Mouse (Mus musculus) gastrocnemius, adult 2 months (tissue): ENCODE data around the gene 2410004B18Rik. TPM values are rescaled to one million over a fixed set of nuclear protein-coding genes. Genes with fewer than 3 reads are reported as not detected.
A peak's percentile ranks its signal among the peaks of the same experiment; 100 is the strongest.
"Not testable (repeated sequence)": the region's sequence is repeated elsewhere in the genome, so short reads cannot be mapped to it uniquely, and the experiment has no call there.

Source experiments
- DNase-seq: peaks from one replicate; pipeline ENCODE4 v3.0.0; 2022
- H3K27ac ChIP-seq: fragments of 200-600 bp; 2 replicates; pipeline ENCODE4 v1.8.1; 2022; ENCODE audit warnings: mild to moderate bottlenecking
- H3K4me3 ChIP-seq: fragments of 200-600 bp; 2 replicates; pipeline ENCODE4 v1.8.1; 2022; ENCODE audit warnings: mild to moderate bottlenecking, moderate library complexity
- CTCF ChIP-seq: fragments of 200-600 bp; IDR thresholded peaks from 2 replicates; pipeline ENCODE4 v1.8.1; 2022; ENCODE audit warnings: antibody characterized with exemption, mild to moderate bottlenecking, moderate library complexity
- intact Hi-C: fragments of 180-260 bp; cut with DNase I; formaldehyde crosslinking; loops from one replicate; pipeline ENCODE4 v1.15.1; 2025
- long read RNA-seq, 2 experiments: library from polyadenylated mRNA; stranded (forward); transcript quantifications; one replicate each; pipeline ENCODE4 v2.0.0; 2021
- total RNA-seq, 2 experiments: library from RNA; stranded (reverse); gene quantifications; 2 replicates each; pipeline ENCODE4 v1.2.3; 2021

The 2410004B18Rik gene
- 10 to 100 TPM; 18.2 to 19.6 TPM for total RNA-seq
- long read RNA-seq, experiment 1, transcript 2410004B18Rik-201 (3 exons, 1,547 nt): major isoform, 30 of 36 reads
- long read RNA-seq, experiment 1, partial matches to known transcripts: 1 of 36 reads
- long read RNA-seq, experiment 1, other reads (novel, unspliced or antisense): 2 of 36 reads
- long read RNA-seq, experiment 2, transcript 2410004B18Rik-207 (3 exons, 724 nt): minor isoform, 6 of 37 reads
- long read RNA-seq, experiment 2, transcript 2410004B18Rik-201 (3 exons, 1,547 nt): major isoform, 26 of 37 reads
- long read RNA-seq, experiment 2, partial matches to known transcripts: 2 of 37 reads
- long read RNA-seq, experiment 2, other reads (novel, unspliced or antisense): 2 of 37 reads

DNA sequence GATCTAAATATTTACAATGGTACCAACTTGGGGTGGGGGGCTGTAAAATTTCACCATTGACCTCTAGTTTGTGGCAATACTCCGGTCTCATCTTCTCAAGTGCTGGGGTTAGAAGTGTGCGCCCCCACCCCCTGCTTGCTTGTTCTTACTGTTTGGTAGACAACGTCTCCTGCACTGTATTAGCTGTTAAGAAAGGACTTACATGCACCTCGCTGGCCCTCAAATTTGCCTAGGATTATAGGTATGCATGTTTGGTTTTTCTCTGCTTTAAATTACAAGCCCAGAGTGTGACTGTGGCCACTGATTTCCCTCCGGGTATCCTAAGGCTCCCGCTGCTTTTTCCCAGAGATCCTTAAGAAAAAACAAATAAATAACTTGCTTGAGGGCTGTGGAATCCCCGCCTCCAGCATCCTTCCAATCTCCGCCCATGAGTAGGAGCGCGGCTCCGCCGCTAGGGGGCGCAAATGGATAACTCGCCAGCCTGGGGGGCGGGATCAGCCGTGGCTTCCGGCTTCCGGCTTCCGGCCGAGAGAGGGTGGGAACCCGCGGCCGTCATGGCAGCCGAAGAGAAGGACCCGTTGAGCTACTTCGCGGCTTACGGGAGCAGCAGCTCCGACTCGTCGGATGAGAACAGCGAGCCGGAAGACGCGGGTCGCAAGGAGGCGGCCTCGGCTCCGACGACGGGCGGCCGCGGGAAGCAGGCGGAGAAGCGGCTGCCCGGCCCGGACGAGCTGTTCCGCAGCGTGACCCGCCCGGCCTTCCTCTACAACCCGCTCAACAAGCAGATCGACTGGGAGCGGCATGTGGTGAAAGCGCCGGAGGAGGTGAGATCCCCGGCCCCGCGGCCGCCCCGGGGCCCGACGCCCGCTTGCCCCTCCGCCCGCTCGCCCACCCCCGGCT is at the start of gene 2410004B18Rik:
2410004B18Rik (plus strand) TSS at position 510 of the 900 bp plus-strand sequence.
- intact Hi-C loops: loop anchor here (5.0 to 10.0 kb wide), 3 partner anchors 50 to 1733 kb away; partner anchors contain the start of genes Lmo4 and Syde2
- Histone ChIP-seq H3K27ac (peak within 1 kb of the TSS; percentile 92), H3K4me3 (peak within 1 kb of the TSS; percentile 92)
- peak; percentile 93 for DNase-seq
- TF ChIP-seq CTCF: 0 out of 2 replicates have a peak, but pooled peaks have one; percentile 99

DNA sequence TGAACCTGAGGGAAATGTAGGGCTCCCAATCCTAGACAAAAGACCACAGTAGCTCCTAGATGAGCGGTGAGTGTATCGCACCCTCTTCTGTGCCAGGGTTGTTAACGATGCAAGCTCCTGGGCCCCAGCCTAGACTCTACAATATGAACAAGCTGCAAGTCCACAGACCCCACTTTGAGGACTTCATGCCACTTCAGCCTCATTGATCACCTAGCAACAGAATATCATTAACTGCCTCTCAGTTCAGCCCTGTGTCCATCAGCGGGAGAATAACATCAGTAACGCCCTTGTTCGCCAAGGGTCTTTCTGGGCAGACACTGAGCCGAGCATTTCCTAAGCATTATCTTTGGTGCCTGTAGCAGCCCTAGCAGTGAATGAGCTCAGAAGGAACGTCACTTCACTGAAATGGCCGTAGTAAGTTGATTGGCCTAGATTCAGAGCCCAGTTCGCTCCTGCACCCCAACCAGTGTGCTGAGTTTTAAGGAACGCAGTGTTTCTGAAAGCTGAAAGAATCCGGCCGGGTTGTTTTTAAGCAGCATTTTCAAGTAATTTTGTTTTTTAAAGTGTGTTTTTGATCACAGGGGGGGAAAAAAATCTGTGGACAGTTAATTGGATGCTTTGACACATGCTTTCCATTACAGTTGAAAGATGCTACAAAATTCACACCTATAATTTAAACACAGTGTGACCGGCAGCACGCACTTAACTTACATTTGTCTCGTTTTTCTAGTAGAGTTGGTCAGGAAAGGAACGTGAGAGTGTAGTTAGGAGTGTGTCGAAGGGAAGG is 47.3 kb upstream of the 2410004B18Rik start:
- no peak for DNase-seq
- H3K4me3 ChIP-seq: no peak overlapping the region
- intact Hi-C loops: no loop called here
- no peak for TF ChIP-seq CTCF
- H3K27ac ChIP-seq: no peak overlapping the region

DNA sequence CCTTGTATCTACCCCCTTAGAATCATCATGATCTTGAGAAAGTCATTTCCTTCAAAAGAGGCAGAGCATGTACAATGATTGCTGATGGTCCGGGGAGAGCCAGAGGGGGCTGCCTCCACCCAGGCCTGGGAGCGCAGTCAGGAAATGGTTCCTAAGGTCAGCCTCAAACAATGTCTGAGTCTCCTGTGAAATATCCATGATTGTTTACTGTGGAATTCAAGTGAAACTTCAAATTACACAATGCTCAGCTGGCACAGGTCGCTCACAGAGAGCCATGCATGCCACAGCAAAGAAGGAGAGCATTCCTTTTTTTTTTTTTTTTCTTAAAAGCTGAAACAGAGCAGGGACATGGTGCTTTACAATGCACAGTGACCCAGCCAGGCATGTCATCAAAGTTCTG is 45.4 kb upstream of the 2410004B18Rik start:
- no peak overlapping the region for H3K4me3 ChIP-seq
- intact Hi-C loops: no loop called here
- H3K27ac ChIP-seq: no peak overlapping the region
- no peak for TF ChIP-seq CTCF
- no peak for DNase-seq

- Histone ChIP-seq H3K27ac (no peak overlapping the region), H3K4me3 (no peak overlapping the region)
- intact Hi-C loops: no loop called here
- TF ChIP-seq CTCF: no peak
- no peak for DNase-seq
Observed at GRCm38 (mm10) chr3:145894131-145894530, 43.7 kb upstream of the 2410004B18Rik start.

- DNase-seq: peak; percentile 89
- intact Hi-C loops: no loop called here
- H3K4me3 ChIP-seq: no peak overlapping the region
- H3K27ac ChIP-seq: peak overlapping the region; percentile 86
- no peak for TF ChIP-seq CTCF
Observed at GRCm38 (mm10) chr3:145897749-145898148, 40.1 kb upstream of the 2410004B18Rik start.

DNA sequence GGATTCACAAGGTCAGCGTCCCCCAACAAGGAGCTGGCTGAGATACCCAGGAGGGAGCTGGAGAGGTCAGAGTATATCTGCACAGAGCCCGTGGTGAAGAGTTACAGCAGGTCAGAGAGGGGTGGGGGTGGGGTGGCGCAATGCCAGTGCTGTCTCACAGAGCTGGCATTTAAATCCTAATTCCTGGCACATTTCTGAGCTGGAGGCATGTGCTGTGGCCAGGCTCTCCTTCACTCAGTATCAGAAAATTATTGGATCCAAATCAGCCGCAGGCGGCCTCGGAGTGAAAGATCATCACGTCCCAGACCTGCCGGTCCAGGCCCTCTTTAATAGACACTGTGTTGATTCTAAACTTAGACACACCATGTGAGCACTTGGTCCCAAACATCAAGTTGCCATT is 38.0 kb upstream of the 2410004B18Rik start:
- H3K27ac ChIP-seq: peak overlapping the region; percentile 86
- intact Hi-C loops: loop anchor here (5.0 to 10.0 kb wide), 2 partner anchors 145 to 253 kb away; partner anchors contain the start of genes Ccn1 and Ddah1
- no peak overlapping the region for H3K4me3 ChIP-seq
- no peak for TF ChIP-seq CTCF
- DNase-seq: peak; percentile 77

- no peak overlapping the region for H3K4me3 ChIP-seq
- intact Hi-C loops: loop anchor here (5.0 to 10.0 kb wide), 2 partner anchors 149 to 256 kb away; partner anchors contain the start of genes Ccn1 and Ddah1
- TF ChIP-seq CTCF: no peak
- no peak for DNase-seq
- no peak overlapping the region for H3K27ac ChIP-seq
Observed at GRCm38 (mm10) chr3:145903530-145903929, 34.3 kb upstream of the 2410004B18Rik start.

GRCm38 (mm10) chr3:145904850-145905776 is 32.7 kb upstream of the 2410004B18Rik start:
- peak overlapping the region; percentile 46 for H3K27ac ChIP-seq
- peak; percentile 75 for TF ChIP-seq CTCF
- peak; percentile 71 for DNase-seq
- peak overlapping the region; percentile 51 for H3K4me3 ChIP-seq
- intact Hi-C loops: loop anchor here (1.0 to 10.0 kb wide), 4 partner anchors 47 to 258 kb away; partner anchors contain the start of genes Ccn1 and Ddah1

DNA sequence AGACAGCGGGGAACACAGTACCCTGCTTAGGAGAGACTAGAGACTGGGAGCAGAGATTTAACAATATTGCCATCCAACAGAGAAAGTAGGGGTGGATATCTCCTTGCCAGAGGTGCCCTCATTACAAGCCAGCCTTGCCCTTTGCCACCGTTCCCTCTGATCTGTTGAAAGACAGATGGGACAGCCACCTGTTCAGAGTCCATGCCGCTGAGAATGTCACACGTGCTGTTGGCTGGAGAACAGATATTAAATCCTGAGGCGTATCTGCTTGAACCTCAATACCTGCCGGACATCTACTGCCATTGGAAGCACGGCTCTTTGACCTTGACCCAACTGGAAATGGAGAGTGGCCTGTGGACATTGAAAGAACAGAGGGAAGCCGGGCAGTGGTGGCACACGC is 31.2 kb upstream of the 2410004B18Rik start:
- intact Hi-C loops: loop anchor here (2.0 to 10.0 kb wide), 3 partner anchors 152 to 324 kb away; partner anchors contain the start of gene Ddah1
- Histone ChIP-seq H3K4me3 (no peak overlapping the region), H3K27ac (no peak overlapping the region)
- no peak for DNase-seq
- TF ChIP-seq CTCF: no peak

GRCm38 (mm10) chr3:145912512-145912911 is 25.3 kb upstream of the 2410004B18Rik start:
- intact Hi-C loops: no loop called here
- DNase-seq: no peak
- no peak for TF ChIP-seq CTCF
- Histone ChIP-seq H3K27ac (no peak overlapping the region), H3K4me3 (no peak overlapping the region)

GRCm38 (mm10) chr3:145913263-145913662 is 24.6 kb upstream of the 2410004B18Rik start:
- TF ChIP-seq CTCF: no peak
- intact Hi-C loops: no loop called here
- H3K4me3 ChIP-seq: no peak overlapping the region
- no peak for DNase-seq
- no peak overlapping the region for H3K27ac ChIP-seq

GRCm38 (mm10) chr3:145913942-145914341 is 23.9 kb upstream of the 2410004B18Rik start:
- intact Hi-C loops, H3K27ac ChIP-seq, DNase-seq, H3K4me3 ChIP-seq: not testable (repeated sequence)
